Mouse (Mus musculus): Measurements from ENCODE around the gene Dnph1.

DNA sequence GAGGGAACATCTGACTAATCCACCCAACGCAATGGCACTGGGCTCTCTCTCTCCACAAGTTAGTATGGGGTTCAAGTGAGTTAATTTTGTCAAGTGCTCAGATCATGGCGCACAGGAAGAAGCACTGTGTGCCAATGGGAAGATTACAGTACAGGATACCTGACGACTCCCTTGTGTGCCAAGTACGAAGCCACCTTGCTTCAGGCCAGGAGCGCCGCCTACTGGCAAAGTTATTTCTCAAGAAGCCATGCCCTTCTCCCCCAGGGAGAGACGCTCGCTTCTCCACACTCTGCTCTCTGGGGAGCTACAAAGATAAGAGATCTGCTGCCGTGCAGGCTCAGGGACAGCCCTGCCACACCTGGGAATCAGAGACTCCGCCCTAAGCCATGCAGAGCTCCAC, 38.7 kb upstream of the Dnph1 start:
- peak; percentile 38 for TF ChIP-seq CTCF (IDR thresholded peaks at IDR 0.05; ENCODE audit: low read depth)
- TF ChIP-seq EP300 (IDR thresholded peaks at IDR 0.05; ENCODE audit: low read depth), result no peak

Data from heart, postnatal 0 days (tissue).